Mouse (Mus musculus): ENCODE results near the gene Stip1. TPM values are rescaled to one million over a fixed set of nuclear protein-coding genes. Genes with fewer than 3 reads are reported as not detected.

The Stip1 gene
- total and polyA plus RNA-seq, 3 experiments, result 178 to 314 (median 202) TPM

GRCm38 (mm10) chr19:7057126-7057721 is 17.5 kb upstream of the Stip1 start:
- dilution Hi-C loops (cut with MboI; ENCODE audit: extremely low pct_ligation_motif_present, extremely low pct_unique_long_range_greater_than_20kb, low sequenced_read_pairs), result no loop called here

GRCm38 (mm10) chr19:7056248-7057087 is 16.7 kb upstream of the Stip1 start, which contains the start of gene Macrod1:
Gene Macrod1 (plus strand): TSS chr19:7056810.
- H3K4me1 ChIP-seq (ENCODE audit: control insufficient read depth in 1 of 2, insufficient read depth in 2 of 2), result peaks cover 9 to 22% of the 10 kb centered on the region in 2 experiments
- in situ Hi-C loops (cut with MboI; ENCODE audit: low pct_ligation_motif_present, low pct_unique_long_range_greater_than_20kb, low sequenced_read_pairs), result loop anchor here (5.0 to 25.0 kb wide), 2 partner anchors 151 to 356 kb away; partner anchors contain the start of genes 2700081O15Rik and Otub1
- peak within 1 kb of the TSS; percentile 4; the same call in 1 of the 2 replicates for H3K9ac ChIP-seq (ENCODE audit: insufficient read depth, low read depth)
- H3K9me3 ChIP-seq (replicated peaks; ENCODE audit: low read length), result peaks cover 2% of the 10 kb centered on the region
- DNase-seq (ENCODE audit: extremely low read depth), result peak; percentile 28
- dilution Hi-C loops (cut with MboI; ENCODE audit: extremely low pct_ligation_motif_present, extremely low pct_unique_long_range_greater_than_20kb, low sequenced_read_pairs), result no loop called here
- no peak within 1 kb of the TSS for H3K27ac ChIP-seq (ENCODE audit: insufficient read depth, low read depth)
- peaks cover 78% of the 10 kb centered on the region for H3K27me3 ChIP-seq (replicated peaks)
- no peaks in the 10 kb centered on the region for H3K36me3 ChIP-seq (replicated peaks in 1 of 2; ENCODE audit: control insufficient read depth in 1 of 2, insufficient read depth in 1 of 2, low read length in 1 of 2)
- H3K4me3 ChIP-seq (replicated peaks in 1 of 3; ENCODE audit: low read depth in 2 of 3, low read length in 2 of 3, poor library complexity in 1 of 3), result peak within 1 kb of the TSS; percentile 18 to 57 (median 44)
- H3K4me2 ChIP-seq (ENCODE audit: insufficient read depth, low read depth, poor library complexity, severe bottlenecking), result peak within 1 kb of the TSS; percentile 89
- H3K79me2 ChIP-seq (replicated peaks; ENCODE audit: control insufficient read depth, extremely low read depth, insufficient read depth, poor library complexity, severe bottlenecking), result no peaks in the 10 kb centered on the region
- TF ChIP-seq MAFK (IDR thresholded peaks at IDR 0.05; ENCODE audit: insufficient replicate concordance, low read length) (no peak), POLR2A (IDR thresholded peaks at IDR 0.05; ENCODE audit: low read depth, low read length) (no peak; the same call in 1 of the 2 replicates), USF1 (IDR thresholded peaks at IDR 0.05; ENCODE audit: low read depth, low read length) (no peak), CHD1 (IDR thresholded peaks at IDR 0.05; ENCODE audit: low read depth, low read length) (no peak), E2F4 (IDR thresholded peaks at IDR 0.05; ENCODE audit: insufficient replicate concordance, low read depth, low read length) (no peak), JUND (conservative IDR thresholded peaks at IDR 0.05; ENCODE audit: low read depth, low read length) (no peak), KAT2A (IDR thresholded peaks at IDR 0.05; ENCODE audit: insufficient replicate concordance, low read length) (0 out of 2 replicates have a peak, but pooled peaks have one; percentile 23), BHLHE40 (IDR thresholded peaks at IDR 0.05; ENCODE audit: low read depth, low read length) (peak; percentile 93), MAZ (IDR thresholded peaks at IDR 0.05; ENCODE audit: low read depth, low read length) (no peak), ZKSCAN1 (IDR thresholded peaks at IDR 0.05; ENCODE audit: borderline replicate concordance, low read depth, low read length) (no peak), NRF1 (IDR thresholded peaks at IDR 0.05; ENCODE audit: low read depth, low read length) (peak; percentile 41; the same call in 1 of the 2 replicates), ELF1 (IDR thresholded peaks at IDR 0.05; ENCODE audit: low read depth, low read length) (no peak), MYC (IDR thresholded peaks at IDR 0.05; ENCODE audit: low read depth, low read length) (peak; percentile 49; the same call in 1 of the 2 replicates), JUN (IDR thresholded peaks at IDR 0.05; ENCODE audit: insufficient read depth, low read depth, low read length) (no peak), UBTF (IDR thresholded peaks at IDR 0.05; ENCODE audit: low read depth, low read length) (no peak), POLR2AphosphoS2 (IDR thresholded peaks at IDR 0.05; ENCODE audit: low read depth, low read length) (no peak), ETS1 (conservative IDR thresholded peaks at IDR 0.05; ENCODE audit: low read depth, low read length) (no peak), RCOR1 (conservative IDR thresholded peaks at IDR 0.05; ENCODE audit: low read depth, low read length) (no peak), USF2 (conservative IDR thresholded peaks at IDR 0.05; ENCODE audit: low read depth, low read length) (no peak), TBP (conservative IDR thresholded peaks at IDR 0.05; ENCODE audit: low read depth, low read length) (no peak), CHD2 (IDR thresholded peaks at IDR 0.05; ENCODE audit: low read length) (no peak), HCFC1 (IDR thresholded peaks at IDR 0.05; ENCODE audit: low read depth, low read length) (peak; percentile 83), MEF2A (IDR thresholded peaks at IDR 0.05; ENCODE audit: borderline replicate concordance, low read depth, low read length) (0 out of 2 replicates have a peak, but pooled peaks have one; percentile 19), MAX (IDR thresholded peaks at IDR 0.05; ENCODE audit: low read length) (peak; percentile 70; the same call in 1 of the 2 replicates), MXI1 (IDR thresholded peaks at IDR 0.05; ENCODE audit: low read depth, low read length) (peak; percentile 84; the same call in 1 of the 2 replicates), ZNF384 (IDR thresholded peaks at IDR 0.05; ENCODE audit: low read depth, low read length) (no peak), RAD21 (IDR thresholded peaks at IDR 0.05; ENCODE audit: low read depth, low read length) (no peak), NELFE (IDR thresholded peaks at IDR 0.05; ENCODE audit: low read depth, low read length) (no peak)

More at GRCm38 (mm10) chr19:7057126-7057721, 17.5 kb upstream of the Stip1 start:
- Histone ChIP-seq H3K9ac (ENCODE audit: insufficient read depth, low read depth) (no peak overlapping the region; the same call in 1 of the 2 replicates), H3K9me3 (replicated peaks; ENCODE audit: low read length) (peaks cover 2% of the 10 kb centered on the region), H3K4me2 (ENCODE audit: insufficient read depth, low read depth, poor library complexity, severe bottlenecking) (peak overlapping the region; percentile 89), H3K36me3 (replicated peaks in 1 of 2; ENCODE audit: control insufficient read depth in 1 of 2, insufficient read depth in 1 of 2, low read length in 1 of 2) (no peaks in the 10 kb centered on the region), H3K27me3 (replicated peaks) (peaks cover 79% of the 10 kb centered on the region), H3K4me3 (replicated peaks in 1 of 3; ENCODE audit: low read depth in 2 of 3, low read length in 2 of 3, poor library complexity in 1 of 3) (peak overlapping the region; percentile 18 to 57 (median 44)), H3K27ac (ENCODE audit: insufficient read depth, low read depth) (no peak overlapping the region), H3K79me2 (replicated peaks; ENCODE audit: control insufficient read depth, extremely low read depth, insufficient read depth, poor library complexity, severe bottlenecking) (no peaks in the 10 kb centered on the region), H3K4me1 (ENCODE audit: control insufficient read depth in 1 of 2, insufficient read depth in 2 of 2) (peaks cover 9 to 22% of the 10 kb centered on the region in 2 experiments)
- no peak for TF ChIP-seq SMC3 (IDR thresholded peaks at IDR 0.05; ENCODE audit: low read depth, low read length)
- TF ChIP-seq SIN3A (IDR thresholded peaks at IDR 0.05; ENCODE audit: low read length), result 0 out of 2 replicates have a peak, but pooled peaks have one; percentile 10
- DNase-seq (ENCODE audit: extremely low read depth), result no peak
- in situ Hi-C loops (cut with MboI; ENCODE audit: low pct_ligation_motif_present, low pct_unique_long_range_greater_than_20kb, low sequenced_read_pairs), result loop anchor here (5.0 to 25.0 kb wide), 2 partner anchors 150 to 355 kb away; partner anchors contain the start of genes 2700081O15Rik and Otub1
